Mouse (Mus musculus) cerebellum, postnatal 14 days (tissue): ENCODE measurements around the gene Uhrf1bp1.
A peak's percentile ranks its signal among the peaks of the same experiment; 100 is the strongest.

ENCODE experiments used
- DNase-seq, 2 experiments: peaks; one replicate each; pipeline ENCODE4 v3.0.0; 2021; ENCODE audit warnings: mixed read lengths in 2 of 2

Uhrf1bp1 gene

GRCm38 (mm10) chr17:27848351-27848750 is 7.9 kb upstream of the Uhrf1bp1 start:
- no peak for DNase-seq

- DNase-seq = no peak
Observed at GRCm38 (mm10) chr17:27851076-27851475, 5.2 kb upstream of the Uhrf1bp1 start.

- DNase-seq = peak; percentile 59 to 63
Observed at GRCm38 (mm10) chr17:27856798-27857648, 782 bp downstream of the Uhrf1bp1 start.

- DNase-seq = no peak
Observed at GRCm38 (mm10) chr17:27857649-27858475, 1.6 kb downstream of the Uhrf1bp1 start.

GRCm38 (mm10) chr17:27859131-27859530 is 2.9 kb downstream of the Uhrf1bp1 start:
- DNase-seq = no peak

GRCm38 (mm10) chr17:27865461-27865860 is 9.2 kb downstream of the Uhrf1bp1 start:
- no peak for DNase-seq

- no peak for DNase-seq
Observed at GRCm38 (mm10) chr17:27866737-27867136, 10.5 kb downstream of the Uhrf1bp1 start.

GRCm38 (mm10) chr17:27871851-27872250 is 15.6 kb downstream of the Uhrf1bp1 start:
- DNase-seq = peak; percentile 52 to 73

- no peak for DNase-seq
Observed at GRCm38 (mm10) chr17:27873583-27873982, 17.3 kb downstream of the Uhrf1bp1 start.

- DNase-seq = no peak
Observed at GRCm38 (mm10) chr17:27874510-27874909, 18.3 kb downstream of the Uhrf1bp1 start.

- peak; percentile 37 to 60 for DNase-seq
Observed at GRCm38 (mm10) chr17:27881518-27881917, 25.3 kb downstream of the Uhrf1bp1 start.

GRCm38 (mm10) chr17:27883129-27883528 is 26.9 kb downstream of the Uhrf1bp1 start:
- no peak for DNase-seq

GRCm38 (mm10) chr17:27883994-27884393 is 27.8 kb downstream of the Uhrf1bp1 start:
- DNase-seq = no peak

- DNase-seq = peak; percentile 59 to 67
Observed at GRCm38 (mm10) chr17:27886499-27887210, 30.4 kb downstream of the Uhrf1bp1 start.

- DNase-seq = peak; percentile 95 to 97
Observed at GRCm38 (mm10) chr17:27907512-27908205, 51.4 kb downstream of the Uhrf1bp1 start.

GRCm38 (mm10) chr17:27908206-27908887 is 52.1 kb downstream of the Uhrf1bp1 start:
- no peak for DNase-seq

GRCm38 (mm10) chr17:27908888-27909621 is 52.8 kb downstream of the Uhrf1bp1 start, which contains the start of gene Anks1:
Anks1 (plus strand) TSS chr17:27909306.
- peak; percentile 95 for DNase-seq

- DNase-seq = peak; percentile 83
Observed at GRCm38 (mm10) chr17:27909622-27910500, 53.6 kb downstream of the Uhrf1bp1 start, which contains the start of gene Taf11. Taf11 (minus strand) TSS chr17:27909844.

- DNase-seq = no peak
Observed at GRCm38 (mm10) chr17:27911371-27911770, 55.1 kb downstream of the Uhrf1bp1 start.

- no peak for DNase-seq
Observed at GRCm38 (mm10) chr17:27914742-27915141, 58.5 kb downstream of the Uhrf1bp1 start.
